Mouse (Mus musculus) stomach, postnatal 0 days (tissue): ENCODE measurements around the gene Cfap44. TPM values are rescaled to one million over a fixed set of nuclear protein-coding genes. Genes with fewer than 3 reads are reported as not detected.

ENCODE experiments used
- ATAC-seq: fragments of 200-750 bp; cut with Nextera tagmentation; 2 replicates; pipeline ENCODE4 v1.8.0; 2017; ENCODE audit not compliant: low FRiP score, low TSS enrichment
- DNase-seq: peaks from one replicate; pipeline ENCODE4 v3.0.0-alpha.2; 2016; ENCODE audit warnings: low spot score
- H3K27ac ChIP-seq: fragments of 300-500 bp; sonication (generic); replicated peaks from 2 replicates; pipeline ENCODE4 v1.5.1; 2014; ENCODE audit warnings: mild to moderate bottlenecking, control low read depth
- H3K27me3 ChIP-seq: fragments of 300-500 bp; sonication (generic); 2 replicates; pipeline ENCODE4 v1.6.1; 2014; ENCODE audit warnings: low read length; ENCODE audit not compliant: control insufficient read depth, insufficient read depth
- H3K36me3 ChIP-seq: fragments of 300-500 bp; sonication (generic); 2 replicates; pipeline ENCODE4 v1.6.1; 2014; ENCODE audit warnings: low read length, mixed read lengths; ENCODE audit not compliant: control insufficient read depth, insufficient read depth
- H3K4me1 ChIP-seq: fragments of 300-500 bp; sonication (generic); replicated peaks from 2 replicates; pipeline ENCODE4 v1.6.1; 2014; ENCODE audit warnings: antibody characterized with exemption; ENCODE audit not compliant: control insufficient read depth, insufficient read depth
- H3K4me2 ChIP-seq: fragments of 300-500 bp; sonication (generic); replicated peaks from 2 replicates; pipeline ENCODE4 v1.6.1; 2014; ENCODE audit warnings: low read depth, mild to moderate bottlenecking, control low read depth, moderate library complexity
- H3K4me3 ChIP-seq: fragments of 300-500 bp; sonication (generic); 2 replicates; pipeline ENCODE4 v1.5.1; 2014; ENCODE audit warnings: low read depth, low read length, control low read depth
- H3K9ac ChIP-seq: fragments of 300-500 bp; sonication (generic); 2 replicates; pipeline ENCODE4 v1.6.1; 2014; ENCODE audit warnings: mild to moderate bottlenecking, low read length, control low read depth, mixed read lengths
- H3K9me3 ChIP-seq: fragments of 300-500 bp; sonication (generic); 2 replicates; pipeline ENCODE4 v1.6.1; 2016; ENCODE audit warnings: low read length; ENCODE audit not compliant: control insufficient read depth
- CTCF ChIP-seq: IDR thresholded peaks from 2 replicates; pipeline ENCODE4 v1.5.1; 2016; ENCODE audit warnings: antibody characterized with exemption, low read depth, mild to moderate bottlenecking, moderate library complexity
- EP300 ChIP-seq: optimal IDR thresholded peaks from 2 replicates; pipeline ENCODE3; 2016; ENCODE audit warnings: antibody characterized with exemption
- WGBS: fragments of 180-500 bp; shearing (Covaris S2); extraction: QIAGEN DNeasy Blood & Tissue Kit; methylation state at CpG from one replicate; pipeline ENCODE4 v1.1.7; 2014; 5-methylcytosine and 5-hydroxymethylcytosine counted together
- polyA plus RNA-seq: library from polyadenylated mRNA; unstranded; fragments of >200 nt; fragmentation: Nextera tagmentation; extraction: Ambion mirVana; gene quantifications from 2 replicates; pipeline ENCODE4 v1.2.1, GENCODE M21; 2015

Cfap44 gene
- polyA plus RNA-seq, 1 experiment from 2014 or later = 0.05 TPM

DNA sequence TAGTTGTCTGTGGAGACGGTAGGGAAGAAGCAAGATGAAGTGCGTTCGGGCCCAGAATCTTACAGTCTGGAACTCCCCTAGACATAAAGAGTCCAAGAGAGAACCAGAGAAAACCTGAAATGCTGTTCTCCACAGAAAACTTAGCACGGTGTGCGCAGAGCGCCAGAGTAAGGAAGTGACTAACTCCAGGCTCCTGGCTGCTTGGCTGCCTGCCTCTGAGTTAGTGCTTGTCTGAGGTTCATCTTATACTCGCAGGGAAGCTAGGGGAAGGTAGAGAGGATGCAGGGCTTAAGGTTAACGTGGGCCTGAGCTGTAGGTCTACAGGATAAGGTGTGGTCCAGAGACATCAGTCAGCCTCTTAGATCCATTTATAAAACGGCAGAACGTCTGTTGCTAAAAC, 107.2 kb downstream of the Cfap44 start:
- H3K36me3 ChIP-seq = peaks cover 34% of the 10 kb centered on the region
- TF ChIP-seq CTCF (no peak), EP300 (no peak)
- WGBS = 80% methylated on average over 10 of the region's 10 CpGs

DNA sequence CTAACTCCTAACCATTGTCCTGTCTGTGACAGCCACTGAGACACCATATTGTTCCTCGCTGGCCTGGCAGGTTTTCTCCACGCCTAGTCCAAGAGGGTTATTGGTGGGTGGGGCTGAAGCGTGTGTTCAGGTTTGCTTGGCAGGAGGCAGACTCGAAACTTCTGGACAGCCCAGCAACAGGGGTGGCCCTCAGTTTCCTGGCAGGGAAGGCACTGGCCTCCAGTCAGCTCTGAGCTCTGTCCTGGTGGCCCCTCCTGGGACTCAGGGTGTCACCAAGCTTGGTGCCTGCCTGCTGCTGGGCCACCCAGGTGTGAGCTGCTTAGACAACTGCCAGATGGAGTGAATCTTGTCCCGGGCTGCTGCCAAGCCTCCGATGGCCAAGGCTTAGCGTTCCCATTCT, 107.7 kb downstream of the Cfap44 start:
- 48% methylated on average over 7 of the region's 7 CpGs for WGBS
- Histone ChIP-seq H3K4me1 (no peaks in the 10 kb centered on the region), H3K27ac (no peak overlapping the region), H3K27me3 (no peaks in the 10 kb centered on the region), H3K36me3 (peaks cover 34% of the 10 kb centered on the region), H3K4me3 (no peak overlapping the region), H3K9ac (no peak overlapping the region), H3K9me3 (no peaks in the 10 kb centered on the region), H3K4me2 (no peak overlapping the region)
- no peak for DNase-seq
- TF ChIP-seq EP300 = no peak
- TF ChIP-seq CTCF = no peak
- ATAC-seq = no peak; the same call in 1 of the 2 replicates

More for the DNA sequence above, 107.2 kb downstream of the Cfap44 start:
- DNase-seq (no peak), ATAC-seq (no peak)
- H3K9ac ChIP-seq = no peak overlapping the region
- H3K9me3 ChIP-seq = no peaks in the 10 kb centered on the region
- no peak overlapping the region for H3K4me2 ChIP-seq
- no peak overlapping the region for H3K4me3 ChIP-seq
- no peaks in the 10 kb centered on the region for H3K27me3 ChIP-seq
- H3K4me1 ChIP-seq = no peaks in the 10 kb centered on the region
- no peak overlapping the region for H3K27ac ChIP-seq

DNA sequence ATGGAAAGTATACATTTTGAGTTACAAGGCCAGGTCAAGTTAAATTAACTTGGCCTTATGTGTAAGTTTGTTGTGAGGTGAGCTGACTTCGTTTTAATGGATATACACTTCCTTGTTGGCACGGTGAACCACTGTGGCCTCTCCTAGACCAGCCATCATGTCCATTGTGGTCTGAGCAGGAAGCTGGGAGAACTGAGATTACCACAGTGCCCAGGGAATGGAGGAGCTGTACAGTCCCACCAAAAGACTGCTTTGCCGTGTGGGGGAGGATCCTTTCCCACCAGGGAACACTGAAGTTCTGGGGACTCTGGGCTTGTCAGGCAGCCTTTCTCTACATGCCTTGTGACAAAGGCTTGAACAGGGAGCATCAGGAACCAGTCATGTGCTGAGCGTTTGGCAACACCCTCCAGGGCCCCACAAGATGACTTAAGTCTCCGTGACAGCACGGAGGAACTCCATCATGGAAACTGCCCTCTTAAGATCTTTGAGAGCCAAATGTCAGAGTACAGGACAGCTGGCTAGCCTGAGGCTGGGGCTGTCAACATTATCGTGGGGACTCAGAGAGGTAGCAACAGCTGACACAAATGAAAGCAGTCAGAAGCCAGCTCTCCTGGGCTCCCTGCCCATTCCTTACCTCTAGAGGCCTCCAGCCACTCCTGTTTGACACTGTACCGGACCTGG, 108.4 kb downstream of the Cfap44 start:
- H3K36me3 ChIP-seq = peaks cover 27% of the 10 kb centered on the region
- WGBS = 45% methylated on average over 8 of the region's 8 CpGs
- H3K4me2 ChIP-seq = no peak overlapping the region
- 0 out of 2 replicates have a peak overlapping the region, but pooled peaks have one; percentile 13 for H3K27ac ChIP-seq
- no peak overlapping the region for H3K9ac ChIP-seq
- no peaks in the 10 kb centered on the region for H3K4me1 ChIP-seq
- no peaks in the 10 kb centered on the region for H3K27me3 ChIP-seq
- TF ChIP-seq EP300 (no peak), CTCF (no peak)
- ATAC-seq = peak; percentile 71
- DNase-seq = no peak
- H3K9me3 ChIP-seq = no peaks in the 10 kb centered on the region
- H3K4me3 ChIP-seq = no peak overlapping the region

DNA sequence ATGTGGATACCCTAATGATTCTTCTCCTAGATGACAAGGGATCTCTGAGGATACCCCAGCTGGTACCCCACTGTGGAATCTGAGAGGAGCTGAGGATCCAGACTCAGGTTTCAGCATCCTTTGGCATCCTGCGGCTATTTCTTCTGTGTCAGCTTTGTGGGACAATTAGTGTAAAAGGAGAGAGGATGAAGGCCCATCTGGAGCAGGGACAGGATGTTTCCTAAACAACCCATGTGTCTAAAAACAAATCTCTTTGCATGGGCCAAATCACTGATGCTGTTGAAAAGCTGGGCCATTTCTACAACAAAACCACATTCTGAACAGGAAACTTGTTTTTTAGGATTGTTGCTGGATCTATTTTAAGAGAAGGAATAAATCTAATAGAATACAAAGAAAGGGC, 110.6 kb downstream of the Cfap44 start:
- ATAC-seq = no peak
- Histone ChIP-seq H3K9ac (no peak overlapping the region), H3K4me3 (no peak overlapping the region), H3K36me3 (peaks cover 13% of the 10 kb centered on the region), H3K27me3 (no peaks in the 10 kb centered on the region), H3K27ac (no peak overlapping the region), H3K4me1 (no peaks in the 10 kb centered on the region), H3K9me3 (no peaks in the 10 kb centered on the region), H3K4me2 (no peak overlapping the region)
- TF ChIP-seq EP300 (no peak), CTCF (no peak)
- WGBS = 86% methylated on average over 1 of the region's 1 CpGs
- DNase-seq = no peak

DNA sequence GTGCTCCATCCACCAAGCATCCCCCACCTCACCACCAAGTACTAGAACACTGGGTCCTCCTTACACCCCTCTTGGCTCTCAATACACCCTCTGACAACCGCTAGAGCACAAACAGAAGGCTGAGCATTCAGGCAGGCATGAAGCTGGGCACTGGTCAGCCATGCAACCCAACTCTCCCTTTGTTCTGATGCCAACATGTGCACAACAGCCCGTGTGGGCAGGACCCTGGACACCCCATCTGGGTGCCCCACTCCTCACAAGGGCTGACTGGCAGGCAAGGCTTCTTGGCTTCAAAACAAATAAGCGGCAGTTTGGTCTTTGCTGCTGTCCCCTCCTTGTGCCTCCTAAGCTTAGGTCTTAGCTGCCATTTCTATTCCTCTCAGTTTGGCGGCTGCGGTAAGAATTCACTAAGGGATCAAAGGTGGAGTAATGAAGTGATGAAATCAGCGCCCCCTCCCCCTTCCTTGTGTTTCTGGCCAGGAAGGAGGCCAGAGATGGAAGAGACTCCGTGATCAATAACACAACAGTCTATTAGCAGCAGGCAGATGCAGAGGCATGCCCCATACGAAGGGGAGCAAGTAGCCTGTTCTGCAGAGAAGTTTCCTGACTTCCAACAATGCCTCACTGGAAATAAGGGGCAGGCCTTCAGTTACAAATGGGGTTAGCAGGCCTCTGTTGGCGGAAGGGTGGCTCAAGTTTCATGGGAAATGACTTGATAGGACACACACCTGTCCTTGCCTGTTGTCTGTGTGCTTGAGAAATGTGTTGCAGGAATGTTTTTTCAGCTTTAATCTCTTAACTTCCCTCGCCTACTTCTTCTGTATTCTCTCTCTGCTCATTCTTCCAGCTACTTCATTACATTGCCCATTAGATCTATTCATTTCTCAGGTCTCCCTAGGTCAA, 112.7 kb downstream of the Cfap44 start:
- Histone ChIP-seq H3K9ac (no peak overlapping the region), H3K27ac (no peak overlapping the region), H3K27me3 (no peaks in the 10 kb centered on the region), H3K9me3 (no peaks in the 10 kb centered on the region), H3K4me1 (no peaks in the 10 kb centered on the region), H3K4me2 (no peak overlapping the region), H3K4me3 (no peak overlapping the region), H3K36me3 (0 out of 2 replicates have a peak, but pooled peaks cover 4% of the 10 kb centered on the region)
- TF ChIP-seq CTCF (no peak), EP300 (no peak)
- DNase-seq (no peak), ATAC-seq (no peak)
- WGBS = 62% methylated on average over 10 of the region's 10 CpGs
